Mouse (Mus musculus): ENCODE measurements around the gene Fthl17b. TPM values are rescaled to one million over a fixed set of nuclear protein-coding genes. Genes with fewer than 3 reads are reported as not detected.

Gene Fthl17b
- polyA plus RNA-seq (2014; fragmentation: Illumina TruSeq; extraction: RNeasy Lipid Tissue Mini Kit (QIAGEN cat#74804); ENCODE audit: low read depth, low replicate concordance): not detected

DNA sequence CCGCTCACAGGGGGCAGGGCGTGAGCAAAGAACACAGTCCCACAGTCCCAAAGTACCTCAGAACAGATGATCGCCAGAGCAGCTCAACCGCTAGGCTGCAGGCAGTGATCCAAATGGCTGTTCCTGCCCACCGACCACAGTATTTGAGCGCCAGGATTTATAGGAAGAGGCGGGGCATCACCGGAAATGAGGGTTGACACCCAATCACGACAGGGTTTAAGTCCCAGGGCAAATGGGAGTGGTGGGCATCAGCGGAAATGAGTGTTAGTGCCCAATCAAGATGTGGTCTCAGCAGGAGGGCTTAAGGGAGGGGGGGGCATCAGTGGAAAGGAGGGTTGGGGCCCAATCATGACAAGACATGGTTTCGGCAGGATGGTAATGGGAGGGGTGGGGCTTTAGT lies at the start of gene Fthl17b:
TSS of gene Fthl17b (minus strand) at position 101 of the 400 bp plus-strand sequence.

GRCm38 (mm10) chrX:8986655-8987054 lies 23.9 kb upstream of the Fthl17b start, which contains the start of gene Fthl17d:
TSS of gene Fthl17d (minus strand) at chrX:8986755.

DNA sequence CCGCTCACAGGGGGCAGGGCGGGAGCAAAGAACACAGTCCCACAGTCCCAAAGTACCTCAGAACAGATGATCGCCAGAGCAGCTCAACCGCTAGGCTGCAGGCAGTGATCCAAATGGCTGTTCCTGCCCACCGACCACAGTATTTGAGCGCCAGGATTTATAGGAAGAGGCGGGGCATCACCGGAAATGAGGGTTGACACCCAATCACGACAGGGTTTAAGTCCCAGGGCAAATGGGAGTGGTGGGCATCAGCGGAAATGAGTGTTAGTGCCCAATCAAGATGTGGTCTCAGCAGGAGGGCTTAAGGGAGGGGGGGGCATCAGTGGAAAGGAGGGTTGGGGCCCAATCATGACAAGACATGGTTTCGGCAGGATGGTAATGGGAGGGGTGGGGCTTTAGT lies 13.7 kb upstream of the Fthl17b start, which contains the start of gene Fthl17c:
TSS of gene Fthl17c (minus strand) at position 101 of the 400 bp plus-strand sequence.

Other genes starting within 250 kb of the Fthl17b start
- gene Ssx9, start 214.5 kb downstream of the Fthl17b start, polyA plus RNA-seq (2014; fragmentation: Illumina TruSeq; extraction: RNeasy Lipid Tissue Mini Kit (QIAGEN cat#74804); ENCODE audit: low read depth, low replicate concordance): not detected
- not detected for gene Ssxb5, start 159.3 kb downstream of the Fthl17b start, polyA plus RNA-seq (2014; fragmentation: Illumina TruSeq; extraction: RNeasy Lipid Tissue Mini Kit (QIAGEN cat#74804); ENCODE audit: low read depth, low replicate concordance)
- gene Gm6592, start 119.0 kb downstream of the Fthl17b start, polyA plus RNA-seq (2014; fragmentation: Illumina TruSeq; extraction: RNeasy Lipid Tissue Mini Kit (QIAGEN cat#74804); ENCODE audit: low read depth, low replicate concordance): not detected
- gene Gm5751, start 88.7 kb downstream of the Fthl17b start, polyA plus RNA-seq (2014; fragmentation: Illumina TruSeq; extraction: RNeasy Lipid Tissue Mini Kit (QIAGEN cat#74804); ENCODE audit: low read depth, low replicate concordance): not detected
- 0.82 TPM for gene B630019K06Rik, start 70.6 kb downstream of the Fthl17b start, polyA plus RNA-seq (2014; fragmentation: Illumina TruSeq; extraction: RNeasy Lipid Tissue Mini Kit (QIAGEN cat#74804); ENCODE audit: low read depth, low replicate concordance)
- not detected for gene Fthl17c, start 13.6 kb upstream of the Fthl17b start, polyA plus RNA-seq (2014; fragmentation: Illumina TruSeq; extraction: RNeasy Lipid Tissue Mini Kit (QIAGEN cat#74804); ENCODE audit: low read depth, low replicate concordance)
- gene Fthl17d, start 23.8 kb upstream of the Fthl17b start, polyA plus RNA-seq (2014; fragmentation: Illumina TruSeq; extraction: RNeasy Lipid Tissue Mini Kit (QIAGEN cat#74804); ENCODE audit: low read depth, low replicate concordance): not detected
- not detected for gene Fthl17e, start 70.5 kb upstream of the Fthl17b start, polyA plus RNA-seq (2014; fragmentation: Illumina TruSeq; extraction: RNeasy Lipid Tissue Mini Kit (QIAGEN cat#74804); ENCODE audit: low read depth, low replicate concordance)
- gene Fthl17f, start 100.0 kb upstream of the Fthl17b start, polyA plus RNA-seq (2014; fragmentation: Illumina TruSeq; extraction: RNeasy Lipid Tissue Mini Kit (QIAGEN cat#74804); ENCODE audit: low read depth, low replicate concordance): not detected
- not detected for gene 4930402K13Rik, start 141.6 kb upstream of the Fthl17b start, polyA plus RNA-seq (2014; fragmentation: Illumina TruSeq; extraction: RNeasy Lipid Tissue Mini Kit (QIAGEN cat#74804); ENCODE audit: low read depth, low replicate concordance)
- not detected for gene Lancl3, start 236.9 kb upstream of the Fthl17b start, polyA plus RNA-seq (2014; fragmentation: Illumina TruSeq; extraction: RNeasy Lipid Tissue Mini Kit (QIAGEN cat#74804); ENCODE audit: low read depth, low replicate concordance)